Mouse (Mus musculus): ENCODE data around the gene Trim34b.
"Not testable (repeated sequence)": the region's sequence is repeated elsewhere in the genome, so short reads cannot be mapped to it uniquely, and the experiment has no call there.

The Trim34b gene

DNA sequence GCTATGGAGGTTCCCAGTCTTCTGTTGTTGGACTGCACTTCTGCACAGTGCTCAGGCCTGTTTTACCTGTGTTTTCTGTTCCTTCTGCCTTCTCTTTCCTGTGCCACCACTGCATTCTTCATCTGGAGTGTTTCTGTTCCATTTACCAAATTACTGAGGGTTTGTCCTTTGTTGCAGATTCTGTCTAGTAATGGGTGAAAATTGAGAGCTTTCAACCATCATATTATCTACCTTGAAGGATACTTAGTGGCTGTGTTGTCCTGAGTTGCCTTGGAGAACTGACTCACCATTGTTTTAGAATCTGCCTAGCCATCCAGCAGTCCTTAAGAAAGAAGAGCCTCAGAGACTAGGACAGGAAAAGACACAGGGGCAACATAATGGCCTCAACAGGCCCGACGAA lies at the start of gene Trim34b:
Gene Trim34b, plus strand, starts transcription at position 301 of the 400 bp plus-strand sequence.
- not testable (repeated sequence) for DNase-seq (ENCODE audit: low spot score in 2 of 2)

DNA sequence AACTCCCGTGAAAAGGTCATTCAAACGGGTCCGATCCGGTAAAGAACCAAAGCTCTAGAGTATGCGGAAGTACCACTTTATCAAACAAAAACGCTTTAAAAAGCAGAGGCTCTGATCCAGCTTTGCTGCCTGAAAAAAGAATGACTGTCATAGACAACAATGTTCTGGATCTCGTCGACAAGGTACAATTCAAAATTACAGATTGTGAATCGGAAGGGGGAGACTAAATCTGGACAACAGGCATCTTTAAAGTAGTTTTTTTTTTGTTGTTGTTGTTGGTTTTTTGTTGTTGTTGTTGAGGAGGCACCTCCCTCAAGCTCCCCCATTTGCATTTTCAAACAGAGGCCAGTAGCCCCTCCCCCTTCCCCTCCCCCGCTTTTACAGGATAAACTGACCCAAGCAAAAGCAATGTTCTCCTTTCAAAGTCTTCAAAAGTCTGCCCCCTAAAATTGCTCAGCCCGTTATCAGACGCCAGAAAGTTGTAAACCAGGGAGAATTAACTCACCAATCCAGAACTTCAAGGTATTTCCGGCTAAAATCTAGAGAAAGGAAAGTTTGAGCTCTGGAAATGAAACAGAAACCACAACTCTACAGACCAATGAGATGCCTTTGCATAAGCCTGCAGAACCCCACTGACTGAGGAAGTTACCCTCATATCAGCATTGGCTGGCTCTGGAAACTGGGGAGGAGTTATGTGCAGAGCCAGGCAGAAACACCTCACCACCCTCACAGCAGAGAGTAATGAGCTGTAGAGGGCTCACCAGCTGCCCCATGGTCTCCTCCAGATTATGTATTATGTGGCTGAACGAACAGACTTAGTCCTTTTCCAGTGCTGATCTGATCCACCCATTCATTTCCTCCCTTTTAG lies 41.5 kb upstream of the Trim34b start, which contains the start of gene Trim5:
Gene Trim5, minus strand, starts transcription at position 519 of the 868 bp plus-strand sequence.
- DNase-seq (ENCODE audit: low spot score in 2 of 2), result peak in 1 of 2 experiments; percentile 10

DNA sequence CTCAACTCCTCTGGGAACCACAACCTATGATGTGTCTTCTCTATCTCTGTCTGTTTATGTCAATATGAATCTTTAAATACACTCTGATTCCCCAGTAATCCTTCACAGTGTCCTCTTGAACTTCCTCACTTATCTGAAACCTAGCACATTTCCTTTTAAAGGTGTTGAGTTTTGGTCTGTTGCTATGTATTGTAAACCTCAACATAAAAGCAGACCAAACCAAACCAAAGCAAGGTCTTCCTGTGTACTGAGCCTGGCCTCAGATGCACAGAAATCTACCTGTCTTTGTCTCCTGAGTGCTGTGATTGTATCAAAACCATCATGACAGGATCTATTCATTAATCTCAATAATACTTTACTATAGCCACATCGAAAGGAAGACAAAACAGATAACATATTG lies 38.6 kb upstream of the Trim34b start:
- DNase-seq (ENCODE audit: low spot score in 2 of 2), result no peak

DNA sequence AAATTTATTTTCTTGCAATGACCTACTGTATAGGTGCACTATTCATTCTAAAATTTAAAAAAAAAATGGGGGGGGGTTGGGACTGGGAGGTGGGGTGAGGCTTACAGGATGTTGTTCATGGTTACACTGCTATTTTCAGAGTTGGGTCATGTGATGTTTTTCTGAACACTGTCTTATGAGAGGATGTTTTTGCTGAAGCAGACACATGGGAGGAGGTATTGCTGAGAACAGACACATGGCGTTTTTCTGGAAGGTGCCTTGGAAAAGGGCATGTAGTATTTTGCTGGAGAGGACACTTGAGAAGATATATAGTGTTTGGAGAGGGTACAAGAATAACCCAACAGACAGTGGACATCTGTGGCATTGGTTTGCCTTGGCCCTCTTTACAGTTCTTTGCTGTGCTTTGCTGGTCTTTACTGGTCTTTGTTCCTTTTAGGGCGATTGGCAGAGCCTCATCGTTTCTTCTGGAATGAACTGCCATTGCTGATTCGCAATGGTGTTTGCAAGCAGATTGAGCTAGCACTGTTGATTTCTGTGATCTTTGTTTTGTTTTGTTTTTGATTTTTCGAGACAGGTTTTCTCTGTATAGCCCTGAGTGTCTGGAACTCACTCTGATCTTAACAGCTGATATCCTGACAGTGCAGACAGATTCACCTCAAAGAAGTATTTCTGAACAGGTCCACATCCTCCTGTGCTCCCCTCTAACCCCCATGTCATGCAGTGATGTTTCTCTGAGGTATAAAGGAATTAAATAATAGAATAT lies 37.5 kb upstream of the Trim34b start:
- peak; percentile 57 to 59 for DNase-seq (ENCODE audit: low spot score in 2 of 2)

DNA sequence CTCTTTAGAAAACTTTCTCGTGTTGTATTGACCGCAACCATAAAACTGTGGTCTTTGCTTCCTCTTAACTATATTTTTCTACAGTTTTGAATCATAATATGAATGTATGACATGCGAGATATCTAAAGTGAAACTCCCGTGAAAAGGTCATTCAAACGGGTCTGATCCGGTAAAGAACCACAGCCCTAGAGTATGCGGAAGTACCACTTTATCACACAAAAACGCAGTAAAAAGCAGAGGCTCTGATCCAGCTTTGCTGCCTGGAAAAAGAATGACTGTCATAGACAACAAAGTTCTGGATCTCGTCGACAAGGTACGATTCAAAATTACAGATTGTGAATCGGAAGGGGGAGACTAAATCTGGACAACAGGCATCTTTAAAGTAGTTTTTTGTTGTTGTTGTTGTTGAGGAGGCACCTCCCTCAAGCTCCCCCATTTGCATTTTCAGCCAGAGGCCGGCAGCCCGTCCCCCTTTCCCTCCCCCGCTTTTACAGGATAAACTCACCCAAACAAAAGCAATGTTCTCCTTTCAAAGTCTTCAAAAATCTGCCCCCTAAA lies 14.4 kb upstream of the Trim34b start:
- peak; percentile 24 to 36 for DNase-seq (ENCODE audit: low spot score in 2 of 2)

DNA sequence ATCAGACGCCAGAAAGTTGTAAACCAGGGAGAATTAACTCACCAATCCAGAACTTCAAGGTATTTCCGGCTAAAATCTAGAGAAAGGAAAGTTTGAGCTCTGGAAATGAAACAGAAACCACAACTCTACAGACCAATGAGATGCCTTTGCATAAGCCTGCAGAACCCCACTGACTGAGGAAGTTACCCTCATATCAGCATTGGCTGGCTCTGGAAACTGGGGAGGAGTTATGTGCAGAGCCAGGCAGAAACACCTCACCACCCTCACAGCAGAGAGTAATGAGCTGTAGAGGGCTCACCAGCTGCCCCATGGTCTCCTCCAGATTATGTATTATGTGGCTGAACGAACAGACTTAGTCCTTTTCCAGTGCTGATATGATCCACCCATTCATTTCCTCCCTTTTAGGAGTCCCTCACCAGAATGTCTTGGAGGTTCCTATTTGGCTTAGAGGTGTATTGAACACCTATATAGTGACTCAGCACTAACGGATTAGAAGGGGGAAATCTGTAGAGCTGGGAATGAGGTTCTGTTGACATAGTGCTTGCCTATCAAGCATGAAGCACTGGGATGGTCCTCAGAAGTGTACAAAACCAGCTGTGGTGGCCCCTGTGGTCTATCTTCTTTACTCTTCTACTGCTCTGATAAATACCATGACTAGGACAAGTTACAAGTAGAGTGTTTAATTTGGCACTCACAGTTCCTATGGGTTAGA lies 13.7 kb upstream of the Trim34b start, which contains the start of gene Trim12a:
Gene Trim12a, minus strand, starts transcription at position 98 of the 712 bp plus-strand sequence.
- DNase-seq (ENCODE audit: low spot score in 2 of 2), result not testable (repeated sequence)

DNA sequence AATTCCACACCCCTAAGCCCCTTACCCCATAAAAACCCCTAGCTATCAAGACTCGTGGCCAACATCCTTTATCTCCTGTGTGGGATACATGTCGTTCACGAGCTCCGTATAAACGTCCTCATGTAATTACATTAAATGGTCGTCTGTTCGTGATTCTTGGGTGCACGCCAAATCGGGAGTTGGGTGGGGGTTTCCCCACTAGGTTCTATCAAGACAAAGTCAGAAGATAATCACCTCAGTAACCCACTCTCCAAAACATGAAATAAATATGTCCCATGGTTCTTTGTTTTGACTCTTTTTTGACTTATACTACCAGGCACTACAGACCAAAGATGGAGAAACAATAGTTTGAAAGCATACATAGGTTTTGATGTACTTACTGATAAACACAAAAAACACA lies 7.2 kb upstream of the Trim34b start:
- no peak for DNase-seq (ENCODE audit: low spot score in 2 of 2)

DNA sequence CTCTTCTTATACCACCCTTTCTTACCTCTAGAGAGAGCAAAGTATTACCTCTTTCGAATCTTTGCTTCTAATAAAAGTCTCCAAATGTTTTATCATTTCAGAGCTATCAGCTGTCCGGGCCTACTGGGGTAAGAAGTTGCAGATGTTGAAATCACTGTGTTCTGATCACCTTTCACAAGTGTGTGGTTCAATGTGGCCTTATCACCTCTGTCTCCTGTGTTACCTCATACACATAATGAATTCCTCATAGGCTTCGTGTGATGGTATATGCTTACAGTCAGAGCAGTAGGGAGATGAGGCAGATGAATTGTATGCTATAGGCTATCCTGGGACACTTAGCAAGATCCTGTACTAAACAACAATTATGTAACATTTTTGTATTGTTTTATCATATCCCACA lies 6.3 kb downstream of the Trim34b start:
- DNase-seq (ENCODE audit: low spot score in 2 of 2), result not testable (repeated sequence)

DNA sequence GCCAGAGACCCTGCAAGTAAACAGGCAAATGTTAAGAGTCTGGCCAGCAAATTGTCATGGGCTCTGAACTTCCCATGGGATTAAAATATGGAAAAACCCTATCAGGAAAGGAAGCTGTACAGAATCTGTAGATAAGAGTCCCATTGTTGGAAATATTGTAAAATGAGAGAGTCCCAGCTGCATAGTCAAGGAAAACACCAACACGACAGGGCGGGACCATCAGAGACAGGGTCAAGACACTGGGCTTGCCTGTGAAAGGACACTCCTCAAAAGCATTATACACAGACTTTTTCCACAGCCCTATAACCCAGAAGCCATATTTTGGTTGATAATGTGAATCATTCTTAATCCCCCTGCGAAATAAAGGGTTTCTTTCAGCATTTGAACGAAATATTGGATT lies 11.5 kb downstream of the Trim34b start:
- DNase-seq (ENCODE audit: low spot score in 2 of 2), result not testable (repeated sequence)

DNA sequence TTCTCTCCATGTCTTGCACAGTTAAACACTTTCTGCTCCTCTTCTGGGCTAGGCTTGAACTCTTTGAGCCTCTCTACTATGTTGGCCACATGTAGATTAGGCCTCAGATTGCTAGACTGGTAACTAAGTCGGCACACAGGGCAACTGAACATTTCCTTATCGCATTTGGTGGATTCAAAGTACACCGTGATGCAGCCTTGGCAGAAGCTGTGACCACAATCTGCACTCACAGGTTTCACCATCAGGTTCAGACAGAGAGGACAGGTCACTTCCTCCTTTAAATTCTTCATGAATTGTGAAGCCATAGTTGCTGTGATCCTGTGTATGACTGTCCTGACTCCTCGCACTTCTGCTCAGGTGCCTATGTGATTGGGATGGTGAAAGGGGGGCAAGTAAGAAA lies 18.8 kb downstream of the Trim34b start:
- DNase-seq (ENCODE audit: low spot score in 2 of 2), result not testable (repeated sequence)

DNA sequence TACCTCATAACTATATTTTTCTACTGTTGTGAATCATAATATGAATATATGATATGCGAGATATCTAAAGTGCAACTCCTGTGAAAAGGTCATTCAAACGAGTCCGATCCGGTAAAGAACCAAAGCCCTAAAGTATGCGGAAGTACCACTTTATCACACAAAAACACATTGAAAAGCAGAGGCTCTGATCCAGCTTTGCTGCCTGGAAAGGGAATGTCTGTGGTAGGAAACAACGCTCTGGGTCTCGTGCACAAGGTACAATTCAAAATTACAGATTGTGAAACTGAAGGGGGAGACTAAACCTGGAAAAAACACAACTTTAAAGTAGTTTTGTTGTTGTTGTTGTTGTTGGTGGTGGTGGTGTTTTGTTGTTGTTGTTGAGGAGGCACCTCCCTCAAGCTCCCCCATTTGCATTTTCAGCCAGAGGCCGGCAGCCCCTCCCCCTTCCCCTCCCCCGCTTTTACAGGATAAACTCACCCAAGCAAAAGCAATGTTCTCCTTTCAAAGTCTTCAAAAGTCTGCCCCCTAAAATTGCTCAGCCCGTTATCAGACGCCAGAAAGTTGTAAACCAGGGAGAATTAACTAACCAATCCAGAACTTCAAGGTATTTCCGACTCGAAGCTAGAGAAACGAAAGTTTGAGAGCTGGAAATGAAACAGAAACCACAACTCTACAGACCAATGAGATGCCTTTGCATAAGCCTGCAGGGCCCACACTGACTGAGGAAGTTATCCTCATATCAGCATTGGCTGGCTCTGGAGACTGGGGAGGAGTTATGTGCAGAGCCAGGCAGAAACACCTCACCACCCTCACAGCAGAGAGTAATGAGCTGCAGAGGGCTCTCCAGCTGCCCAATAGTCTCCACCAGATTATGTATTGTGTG lies 23.7 kb downstream of the Trim34b start, which contains the start of gene Trim12c:
Gene Trim12c, minus strand, starts transcription at position 646 of the 883 bp plus-strand sequence.
- DNase-seq (ENCODE audit: low spot score in 2 of 2), result peak; percentile 88 to 90

DNA sequence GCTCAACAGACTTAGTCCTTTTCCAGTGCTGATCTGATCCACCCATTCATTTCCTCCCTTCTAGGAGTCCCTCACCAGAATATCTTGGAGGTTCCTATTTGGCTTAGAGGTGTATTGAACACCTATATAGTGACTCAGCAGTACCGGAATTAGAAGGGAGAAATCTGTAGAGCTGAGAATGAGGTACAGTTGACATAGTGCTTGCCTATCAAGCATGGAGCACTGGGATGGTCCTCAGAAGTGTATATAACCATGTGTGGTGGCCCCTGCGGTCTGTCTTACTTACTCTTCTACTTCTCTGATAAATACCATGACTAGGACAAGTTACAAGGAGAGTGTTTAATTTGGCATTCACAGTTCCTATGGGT lies 24.3 kb downstream of the Trim34b start:
- no peak for DNase-seq (ENCODE audit: low spot score in 2 of 2)

DNA sequence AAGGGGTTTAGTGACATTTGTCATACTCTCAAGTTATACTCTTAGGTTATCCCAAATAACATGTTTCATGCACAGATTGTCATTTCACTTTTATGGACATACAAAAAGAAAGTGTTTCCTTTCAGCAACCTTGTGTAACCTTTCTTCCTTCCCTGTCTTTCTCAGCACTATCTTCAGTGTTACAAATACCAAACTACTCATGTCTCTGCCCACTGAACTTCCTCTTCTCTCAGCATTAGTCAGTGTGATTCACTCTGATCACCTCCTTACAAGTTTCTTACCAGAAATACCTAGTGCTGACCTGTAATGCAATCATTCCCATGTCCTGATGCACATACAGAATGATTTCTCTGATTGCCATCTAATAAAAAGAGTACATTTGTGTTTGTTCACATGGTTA lies 37.1 kb downstream of the Trim34b start:
- no peak for DNase-seq (ENCODE audit: low spot score in 2 of 2)

DNA sequence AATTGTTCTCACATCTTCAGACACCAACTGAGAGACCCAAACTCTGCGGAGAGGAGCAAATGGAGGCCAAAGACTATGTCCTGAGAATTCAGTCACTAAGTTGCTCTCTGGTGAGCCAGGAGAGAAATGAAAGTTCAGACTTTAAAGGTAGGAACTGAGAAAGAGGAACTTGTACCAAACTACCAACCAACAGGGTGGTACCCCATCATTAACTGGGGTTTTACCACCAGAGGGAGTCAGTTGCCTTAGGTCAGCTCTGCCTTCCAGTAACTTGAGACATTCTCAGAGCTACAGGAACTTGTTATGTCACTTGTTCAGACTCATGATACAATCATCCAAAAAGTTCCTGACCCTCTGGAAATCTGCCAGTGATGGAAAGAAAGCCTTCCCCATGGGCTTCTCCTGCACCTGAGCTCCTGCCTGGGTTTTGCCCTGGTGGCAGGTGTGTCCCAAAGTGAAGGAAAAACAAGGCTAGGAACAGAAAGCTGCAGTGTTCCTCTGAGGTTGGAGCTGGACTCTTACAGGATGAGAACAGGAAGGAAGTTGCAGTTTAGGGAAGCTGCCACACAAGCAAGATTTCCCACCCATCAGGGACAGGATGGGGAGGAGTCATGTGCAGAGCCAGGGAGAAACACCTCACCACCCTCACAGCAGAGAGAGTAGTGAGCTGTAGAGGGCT lies 40.6 kb downstream of the Trim34b start, which contains the start of gene Trim30b:
Gene Trim30b, minus strand, starts transcription at position 149 of the 679 bp plus-strand sequence.
- peak; percentile 79 to 83 for DNase-seq (ENCODE audit: low spot score in 2 of 2)
